Mouse (Mus musculus): Measurements from ENCODE around the gene Adamts12. TPM values are rescaled to one million over a fixed set of nuclear protein-coding genes. Genes with fewer than 3 reads are reported as not detected.

The Adamts12 gene
- polyA plus RNA-seq, 1 experiment, result 0.35 TPM

DNA sequence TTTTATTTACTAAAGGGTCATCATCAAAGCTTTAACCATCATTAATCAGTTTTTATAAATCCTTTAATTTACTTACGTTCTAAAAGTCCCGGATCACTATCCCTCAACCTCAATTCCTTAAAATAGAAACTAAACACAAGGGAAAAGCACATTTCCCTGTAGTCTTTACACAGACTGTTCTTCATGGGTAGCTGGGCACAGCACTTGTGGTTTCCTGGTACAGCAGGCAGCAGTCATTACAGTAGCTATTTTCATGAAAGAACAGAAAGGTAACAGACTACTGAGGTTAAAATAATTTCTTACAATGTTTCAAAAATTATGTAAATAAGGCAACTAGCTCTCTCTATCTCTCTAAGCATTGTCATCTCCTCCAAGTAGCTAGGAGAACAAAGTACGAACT, 305.0 kb downstream of the Adamts12 start:
- Histone ChIP-seq H3K27ac (ENCODE audit: control insufficient read depth, insufficient read depth, low read length) (no peak overlapping the region), H3K36me3 (ENCODE audit: control insufficient read depth, insufficient read depth, low read length) (no peaks in the 10 kb centered on the region), H3K4me1 (replicated peaks; ENCODE audit: control insufficient read depth, insufficient read depth, low read length) (no peaks in the 10 kb centered on the region), H3K27me3 (ENCODE audit: control insufficient read depth, insufficient read depth, low read length) (no peaks in the 10 kb centered on the region), H3K4me3 (ENCODE audit: control insufficient read depth, insufficient read depth, low read length) (no peak overlapping the region)
- no peak for DNase-seq
- no peak for TF ChIP-seq POLR2A (IDR thresholded peaks at IDR 0.05; ENCODE audit: control insufficient read depth, extremely low read depth, insufficient read depth, low read length, poor library complexity)
- no peak for TF ChIP-seq CTCF (IDR thresholded peaks at IDR 0.05; ENCODE audit: borderline replicate concordance, control insufficient read depth, extremely low read depth, insufficient read depth, low read length, poor library complexity)
- WGBS, result 51% methylated on average over 3 of the region's 3 CpGs

DNA sequence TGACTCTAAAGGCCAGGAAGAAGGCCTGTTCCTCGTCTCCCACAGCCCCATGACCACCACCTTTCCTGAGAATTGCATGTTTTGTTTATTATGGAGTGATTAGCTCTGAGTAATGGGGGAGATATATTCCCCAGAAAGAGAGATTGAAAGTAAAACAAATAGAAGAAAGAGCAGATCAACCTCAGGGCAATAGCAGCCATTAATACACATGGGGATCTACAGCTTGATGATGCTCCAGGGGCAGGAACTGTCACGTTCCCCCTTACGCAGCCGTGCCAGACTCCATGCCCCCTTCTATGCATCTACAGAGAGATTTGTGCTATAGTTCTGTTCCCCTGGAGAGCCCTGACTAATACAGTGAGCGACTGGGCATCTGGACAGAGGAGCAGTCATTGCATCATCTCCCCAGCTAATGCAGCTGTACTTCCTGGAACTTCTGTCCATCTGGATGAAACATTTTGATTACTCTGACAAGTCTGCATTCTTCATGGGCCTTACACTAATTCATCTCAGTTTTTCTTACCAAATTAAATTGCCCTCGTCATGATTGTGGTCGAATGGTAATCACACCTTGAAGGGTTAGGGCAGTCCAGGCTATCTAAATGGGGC, 306.0 kb downstream of the Adamts12 start:
- no peak for DNase-seq
- 91% methylated on average over 7 of the region's 7 CpGs for WGBS
- H3K27me3 ChIP-seq (ENCODE audit: control insufficient read depth, insufficient read depth, low read length), result no peaks in the 10 kb centered on the region
- H3K27ac ChIP-seq (ENCODE audit: control insufficient read depth, insufficient read depth, low read length), result no peak overlapping the region
- TF ChIP-seq POLR2A (IDR thresholded peaks at IDR 0.05; ENCODE audit: control insufficient read depth, extremely low read depth, insufficient read depth, low read length, poor library complexity), result no peak
- no peak for TF ChIP-seq CTCF (IDR thresholded peaks at IDR 0.05; ENCODE audit: borderline replicate concordance, control insufficient read depth, extremely low read depth, insufficient read depth, low read length, poor library complexity)
- H3K4me1 ChIP-seq (replicated peaks; ENCODE audit: control insufficient read depth, insufficient read depth, low read length), result no peaks in the 10 kb centered on the region
- H3K36me3 ChIP-seq (ENCODE audit: control insufficient read depth, insufficient read depth, low read length), result no peaks in the 10 kb centered on the region
- no peak overlapping the region for H3K4me3 ChIP-seq (ENCODE audit: control insufficient read depth, insufficient read depth, low read length)

DNA sequence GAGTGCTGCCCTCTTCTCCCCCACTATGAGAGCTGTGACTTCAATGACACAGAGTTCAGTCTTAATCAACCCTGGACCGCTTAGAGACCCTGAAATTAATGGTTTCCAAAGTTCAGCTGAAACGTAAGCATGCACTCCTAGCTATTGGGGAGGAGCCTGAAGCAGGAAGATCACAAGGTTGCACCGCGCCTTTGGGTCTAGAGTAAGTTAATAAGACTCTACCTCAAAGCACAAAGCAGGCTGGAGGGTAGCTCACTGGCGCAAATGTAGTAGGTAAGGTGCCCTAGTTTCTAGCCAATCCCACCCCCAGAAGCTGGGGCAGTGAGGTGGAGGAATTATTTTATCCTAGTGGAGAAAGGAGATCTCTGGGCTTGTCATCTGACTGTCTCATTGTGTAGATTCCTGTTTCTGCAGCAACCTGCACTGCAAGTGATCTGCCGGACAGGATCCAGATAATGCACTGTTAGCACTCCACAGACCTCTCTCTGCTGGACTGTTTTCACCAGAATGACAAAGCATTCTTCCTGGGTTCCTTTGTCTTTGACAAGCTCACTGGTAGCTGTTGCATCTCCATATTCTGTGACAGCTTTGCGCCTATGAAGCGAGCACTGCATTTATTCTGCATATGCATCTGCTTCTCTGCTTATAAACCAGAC, 315.0 kb downstream of the Adamts12 start:
- H3K27me3 ChIP-seq (ENCODE audit: control insufficient read depth, insufficient read depth, low read length), result no peaks in the 10 kb centered on the region
- H3K36me3 ChIP-seq (ENCODE audit: control insufficient read depth, insufficient read depth, low read length), result peaks cover 13% of the 10 kb centered on the region
- no peak overlapping the region for H3K4me3 ChIP-seq (ENCODE audit: control insufficient read depth, insufficient read depth, low read length)
- TF ChIP-seq POLR2A (IDR thresholded peaks at IDR 0.05; ENCODE audit: control insufficient read depth, extremely low read depth, insufficient read depth, low read length, poor library complexity) (no peak), CTCF (IDR thresholded peaks at IDR 0.05; ENCODE audit: borderline replicate concordance, control insufficient read depth, extremely low read depth, insufficient read depth, low read length, poor library complexity) (no peak)
- WGBS, result 95% methylated on average over 8 of the region's 8 CpGs
- no peaks in the 10 kb centered on the region for H3K4me1 ChIP-seq (replicated peaks; ENCODE audit: control insufficient read depth, insufficient read depth, low read length)
- no peak overlapping the region for H3K27ac ChIP-seq (ENCODE audit: control insufficient read depth, insufficient read depth, low read length)
- DNase-seq, result no peak

- no peak overlapping the region for H3K4me3 ChIP-seq (ENCODE audit: control insufficient read depth, insufficient read depth, low read length)
- 55% methylated on average over 8 of the region's 8 CpGs for WGBS
- TF ChIP-seq CTCF (IDR thresholded peaks at IDR 0.05; ENCODE audit: borderline replicate concordance, control insufficient read depth, extremely low read depth, insufficient read depth, low read length, poor library complexity) (no peak), POLR2A (IDR thresholded peaks at IDR 0.05; ENCODE audit: control insufficient read depth, extremely low read depth, insufficient read depth, low read length, poor library complexity) (no peak)
- H3K36me3 ChIP-seq (ENCODE audit: control insufficient read depth, insufficient read depth, low read length), result peaks cover 18% of the 10 kb centered on the region
- no peak for DNase-seq
- H3K27ac ChIP-seq (ENCODE audit: control insufficient read depth, insufficient read depth, low read length), result no peak overlapping the region
- H3K4me1 ChIP-seq (replicated peaks; ENCODE audit: control insufficient read depth, insufficient read depth, low read length), result no peaks in the 10 kb centered on the region
- no peaks in the 10 kb centered on the region for H3K27me3 ChIP-seq (ENCODE audit: control insufficient read depth, insufficient read depth, low read length)
These were observed 315.5 kb downstream of the Adamts12 start for GRCm38 (mm10) chr15:11380087-11380530.

- no peak overlapping the region for H3K27ac ChIP-seq (ENCODE audit: control insufficient read depth, insufficient read depth, low read length)
- no peaks in the 10 kb centered on the region for H3K4me1 ChIP-seq (replicated peaks; ENCODE audit: control insufficient read depth, insufficient read depth, low read length)
- H3K4me3 ChIP-seq (ENCODE audit: control insufficient read depth, insufficient read depth, low read length), result no peak overlapping the region
- 92% methylated on average over 8 of the region's 8 CpGs for WGBS
- H3K27me3 ChIP-seq (ENCODE audit: control insufficient read depth, insufficient read depth, low read length), result no peaks in the 10 kb centered on the region
- H3K36me3 ChIP-seq (ENCODE audit: control insufficient read depth, insufficient read depth, low read length), result peaks cover 23% of the 10 kb centered on the region
- no peak for DNase-seq
- TF ChIP-seq POLR2A (IDR thresholded peaks at IDR 0.05; ENCODE audit: control insufficient read depth, extremely low read depth, insufficient read depth, low read length, poor library complexity), result no peak
- no peak for TF ChIP-seq CTCF (IDR thresholded peaks at IDR 0.05; ENCODE audit: borderline replicate concordance, control insufficient read depth, extremely low read depth, insufficient read depth, low read length, poor library complexity)
These were observed 316.0 kb downstream of the Adamts12 start for GRCm38 (mm10) chr15:11380616-11381015.

DNA sequence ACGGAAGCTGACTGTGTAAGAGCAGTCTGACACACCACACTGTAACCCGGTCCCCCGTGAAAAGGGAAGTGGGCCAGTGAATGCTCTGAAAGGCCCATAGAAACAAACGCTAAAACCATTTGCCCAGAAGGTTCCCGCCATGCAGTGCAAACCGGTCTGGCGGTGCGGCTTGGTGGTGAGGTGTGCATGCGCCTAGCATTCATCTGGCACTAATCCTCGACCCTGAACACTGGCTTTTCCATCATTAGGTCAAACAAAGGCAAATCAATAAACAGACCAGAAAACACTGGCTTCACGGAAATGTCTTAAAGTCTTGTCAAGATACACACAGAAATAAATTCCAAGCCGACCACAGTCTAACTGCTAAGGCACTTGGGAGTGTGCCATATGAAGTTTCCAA, 318.0 kb downstream of the Adamts12 start:
- no peak overlapping the region for H3K27ac ChIP-seq (ENCODE audit: control insufficient read depth, insufficient read depth, low read length)
- peaks cover 43% of the 10 kb centered on the region for H3K36me3 ChIP-seq (ENCODE audit: control insufficient read depth, insufficient read depth, low read length)
- no peaks in the 10 kb centered on the region for H3K27me3 ChIP-seq (ENCODE audit: control insufficient read depth, insufficient read depth, low read length)
- no peak for TF ChIP-seq POLR2A (IDR thresholded peaks at IDR 0.05; ENCODE audit: control insufficient read depth, extremely low read depth, insufficient read depth, low read length, poor library complexity)
- TF ChIP-seq CTCF (IDR thresholded peaks at IDR 0.05; ENCODE audit: borderline replicate concordance, control insufficient read depth, extremely low read depth, insufficient read depth, low read length, poor library complexity), result no peak
- WGBS, result 82% methylated on average over 12 of the region's 12 CpGs
- H3K4me3 ChIP-seq (ENCODE audit: control insufficient read depth, insufficient read depth, low read length), result no peak overlapping the region
- no peak for DNase-seq
- H3K4me1 ChIP-seq (replicated peaks; ENCODE audit: control insufficient read depth, insufficient read depth, low read length), result no peaks in the 10 kb centered on the region

All from thymus, adult 2 months (tissue).